Mouse (Mus musculus) cerebellum, adult 11 months (tissue): ENCODE measurements around the gene Tmem175.

ENCODE experiments used
- DNase-seq: peaks from one replicate; pipeline ENCODE4 v3.0.0; 2022

Gene Tmem175

DNA sequence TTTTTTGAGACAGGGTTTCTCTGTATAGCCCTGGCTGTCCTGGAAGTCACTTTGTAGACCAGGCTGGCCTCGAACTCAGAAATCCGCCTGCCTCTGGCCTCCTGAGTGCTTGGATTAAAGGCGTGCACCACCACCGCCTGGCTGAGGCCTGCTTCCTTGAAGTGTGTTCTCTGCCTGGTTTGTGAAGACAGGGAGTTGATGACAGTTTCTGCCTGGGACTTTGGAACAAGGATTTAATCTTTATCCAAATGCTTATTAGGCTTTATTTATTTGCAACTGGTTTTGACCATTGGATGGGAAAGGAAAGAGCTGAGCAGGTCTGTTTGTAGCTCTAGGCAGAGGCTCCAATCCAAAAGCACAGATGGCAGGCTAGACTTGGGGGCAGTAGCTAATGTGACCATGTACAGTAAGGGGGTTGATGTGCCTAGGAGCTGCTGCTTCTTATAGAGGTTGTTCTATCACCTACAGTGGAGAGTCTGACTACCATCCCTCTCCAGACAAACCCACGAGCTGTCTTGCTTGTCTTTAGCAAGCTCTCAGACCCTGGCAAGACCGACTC, 48.8 kb downstream of the Tmem175 start:
- no peak for DNase-seq

DNA sequence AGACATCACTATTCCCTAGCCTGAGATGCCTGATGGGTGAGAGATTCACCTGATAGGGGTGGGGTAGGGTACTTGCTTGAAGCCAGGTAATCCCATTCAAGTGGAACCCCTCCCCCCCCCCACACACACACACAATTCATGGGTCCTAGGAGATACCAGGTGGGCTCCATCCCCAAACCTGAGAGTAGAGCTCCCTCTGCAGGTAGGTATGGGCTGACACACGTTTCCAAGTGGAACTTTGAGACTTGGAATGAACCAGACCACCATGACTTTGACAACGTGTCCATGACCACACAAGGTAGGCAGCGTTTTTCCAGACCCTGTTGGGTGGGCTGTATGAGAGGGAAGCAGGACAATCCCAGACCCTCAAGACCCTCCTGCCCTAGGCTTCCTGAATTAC, 50.3 kb downstream of the Tmem175 start:
- no peak for DNase-seq

DNA sequence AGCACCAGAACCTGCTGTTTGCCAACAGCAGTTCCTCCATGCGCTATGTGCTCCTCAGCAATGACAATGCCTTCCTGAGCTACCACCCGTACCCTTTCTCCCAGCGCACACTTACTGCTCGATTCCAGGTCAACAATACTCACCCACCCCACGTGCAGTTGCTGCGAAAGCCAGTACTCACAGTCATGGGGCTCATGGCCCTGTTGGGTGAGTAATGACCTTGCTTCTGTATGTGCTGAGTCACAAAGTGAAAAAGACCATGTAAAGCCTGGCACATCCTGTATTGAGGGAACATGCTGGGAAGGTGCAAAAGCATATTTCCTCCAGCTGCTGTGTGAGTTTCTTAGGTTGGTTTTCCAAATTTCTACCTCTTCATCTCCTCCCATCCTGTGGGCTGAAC, 51.3 kb downstream of the Tmem175 start:
- DNase-seq, result no peak

DNA sequence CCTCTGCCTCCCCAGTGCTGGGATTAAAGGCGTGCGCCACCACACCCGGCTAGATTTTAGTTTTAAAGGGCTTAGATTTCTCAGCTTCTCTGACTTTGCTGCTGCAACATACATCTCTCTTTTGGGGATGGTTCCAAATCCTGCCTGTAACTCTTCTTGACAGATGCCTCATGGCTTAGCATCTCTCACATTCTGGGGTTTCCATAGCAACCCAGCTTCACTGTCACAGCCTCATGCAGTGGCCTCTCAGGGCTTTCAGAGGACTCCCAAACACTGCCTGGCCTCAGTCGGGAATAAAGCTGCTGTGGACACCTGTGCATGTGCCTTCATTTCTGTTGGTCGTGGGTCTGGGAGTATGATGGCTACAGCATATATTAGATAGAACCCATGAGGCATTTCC, 59.5 kb downstream of the Tmem175 start:
- no peak for DNase-seq

DNA sequence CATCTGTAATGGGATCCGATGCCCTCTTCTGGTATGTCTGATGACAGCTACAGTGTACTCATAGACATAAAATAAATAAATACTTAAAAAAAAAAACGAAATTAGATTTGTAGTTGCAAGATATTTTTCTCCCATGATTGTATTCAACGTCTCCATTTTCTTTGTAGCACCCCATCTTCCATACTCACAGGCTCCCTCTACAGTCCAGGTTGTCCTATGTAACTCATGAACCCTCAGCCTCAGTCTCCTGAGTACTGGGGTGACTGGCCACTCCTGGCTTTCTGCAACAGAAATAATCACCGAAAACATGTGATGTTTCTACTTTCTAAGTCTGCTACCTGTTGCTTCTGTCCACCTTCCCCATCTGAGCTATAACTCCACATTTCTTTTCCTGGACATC, 61.6 kb downstream of the Tmem175 start:
- no peak for DNase-seq

DNA sequence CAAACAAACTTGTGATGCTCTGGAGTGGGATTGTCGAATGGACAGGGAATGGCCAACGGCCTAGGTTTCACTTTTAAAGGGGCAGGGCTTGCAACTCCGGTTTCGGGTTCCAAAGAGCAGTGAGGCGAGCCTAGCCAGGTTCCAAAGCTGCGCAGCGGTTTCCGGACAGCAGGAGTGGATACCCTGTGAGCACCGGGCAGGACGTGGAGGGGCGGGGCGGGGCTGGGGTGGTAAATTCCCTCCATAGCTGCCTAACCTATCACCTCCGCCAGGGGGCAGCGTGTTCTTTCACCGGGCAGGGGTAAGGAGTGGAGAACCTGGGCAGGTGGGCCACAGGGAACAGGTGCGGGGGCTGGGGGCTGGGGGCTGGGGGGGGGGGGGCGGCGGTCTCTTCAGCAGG, 62.7 kb downstream of the Tmem175 start, which contains the start of gene Fgfrl1:
TSS of gene Fgfrl1 (plus strand) at position 112 of the 400 bp plus-strand sequence.
- no peak for DNase-seq

DNA sequence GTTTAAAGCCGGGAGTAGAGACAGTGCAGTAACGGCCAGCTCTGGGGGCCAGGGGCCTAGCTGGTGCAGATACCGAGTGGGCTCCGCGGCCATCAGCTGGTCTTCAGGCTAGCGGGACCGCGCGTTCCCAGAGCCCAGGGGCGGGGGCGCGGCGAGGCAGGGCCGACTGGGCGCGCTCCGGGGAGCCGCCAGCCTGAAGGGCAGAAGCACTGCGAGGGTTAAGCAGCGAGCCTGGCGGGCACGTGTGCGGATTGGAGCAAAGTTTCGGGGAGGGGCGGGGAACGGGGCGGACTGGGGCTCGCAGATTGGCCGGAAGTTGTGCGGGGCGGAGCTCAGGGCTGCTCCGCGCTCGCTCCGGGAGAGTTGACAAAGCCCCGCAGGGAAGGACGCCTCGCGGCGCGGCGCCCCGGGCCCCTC, 64.3 kb downstream of the Tmem175 start:
- DNase-seq, result no peak

DNA sequence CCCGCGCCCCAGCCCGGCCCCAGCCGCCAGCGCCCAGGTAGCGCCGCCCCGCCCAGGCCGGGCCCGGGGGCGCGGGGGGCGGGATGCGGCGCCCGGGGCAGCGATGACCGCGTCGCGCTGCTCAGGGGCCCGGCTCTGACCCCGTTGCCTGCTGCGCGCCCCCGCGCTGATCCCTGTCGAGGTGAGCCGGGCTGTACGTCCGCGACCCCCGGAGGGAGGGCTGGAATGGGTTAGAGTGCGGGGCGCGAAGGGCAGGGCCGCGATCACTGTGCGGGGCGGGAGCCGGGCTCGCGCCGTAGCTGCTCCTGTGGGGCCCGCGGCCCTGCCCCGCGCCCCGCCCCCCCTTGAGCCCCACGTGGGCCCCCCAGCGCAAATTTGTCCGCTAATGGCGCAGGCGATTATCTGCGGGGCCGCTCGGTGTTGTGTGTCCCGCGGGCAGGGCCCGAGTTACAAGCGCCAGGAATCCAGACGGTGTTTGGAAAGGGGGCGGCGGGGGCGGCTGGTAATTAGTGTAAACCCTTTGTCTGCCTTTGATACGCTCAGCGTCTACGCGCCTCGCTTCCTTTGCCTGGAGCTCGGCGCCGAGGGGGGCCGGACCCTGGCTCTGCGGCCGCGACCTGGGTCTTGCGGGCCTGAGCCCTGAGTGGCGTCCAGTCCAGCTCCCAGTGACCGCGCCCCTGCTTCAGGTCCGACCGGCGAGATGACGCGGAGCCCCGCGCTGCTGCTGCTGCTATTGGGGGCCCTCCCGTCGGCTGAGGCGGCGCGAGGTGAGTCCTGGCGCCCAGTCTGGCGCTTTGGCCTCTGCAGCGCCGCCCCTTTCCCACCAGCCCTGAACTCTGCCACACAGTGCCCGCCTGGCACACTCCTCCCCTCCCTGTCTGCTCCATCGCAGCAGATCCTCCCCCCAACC, 65.0 kb downstream of the Tmem175 start:
- DNase-seq, result no peak

DNA sequence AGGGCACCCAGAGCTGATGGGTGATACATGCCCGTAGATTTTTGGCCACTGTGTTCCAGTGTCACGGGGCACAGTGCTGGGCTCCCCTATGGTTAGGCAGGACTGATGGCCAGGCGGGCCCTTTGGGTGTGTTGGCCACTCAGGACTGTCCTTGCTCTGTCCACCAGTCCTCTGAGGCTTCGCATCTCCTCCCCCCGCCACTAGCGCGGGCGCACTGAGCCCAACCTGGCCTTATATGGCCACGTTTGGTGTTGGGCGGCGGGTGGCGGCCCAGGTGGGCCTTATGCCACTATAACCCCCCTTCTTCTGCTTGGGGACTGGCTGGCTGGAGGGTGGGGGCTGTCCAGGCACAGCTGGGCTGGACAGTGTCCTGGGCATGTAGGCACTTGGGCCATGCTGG, 66.3 kb downstream of the Tmem175 start:
- no peak for DNase-seq

DNA sequence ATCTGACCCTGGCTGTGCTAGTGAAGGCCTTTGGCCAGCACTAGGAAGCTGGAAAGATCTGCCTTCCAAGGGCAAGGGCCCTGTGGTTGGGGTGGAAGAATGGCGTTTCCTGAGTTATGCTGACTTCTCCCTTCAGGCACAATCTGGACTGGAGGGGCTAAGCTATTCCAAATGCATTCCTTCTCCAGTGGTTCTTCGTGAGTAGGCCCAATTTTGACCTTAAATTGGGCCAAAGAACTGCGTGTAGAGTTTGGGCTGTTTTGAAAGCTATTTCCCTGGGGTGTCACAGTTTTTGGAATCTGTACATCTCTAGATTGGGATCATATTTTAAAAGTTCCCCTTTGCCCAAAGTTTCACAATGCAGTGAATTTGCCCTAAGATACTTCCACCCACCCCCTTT, 67.0 kb downstream of the Tmem175 start:
- no peak for DNase-seq

DNA sequence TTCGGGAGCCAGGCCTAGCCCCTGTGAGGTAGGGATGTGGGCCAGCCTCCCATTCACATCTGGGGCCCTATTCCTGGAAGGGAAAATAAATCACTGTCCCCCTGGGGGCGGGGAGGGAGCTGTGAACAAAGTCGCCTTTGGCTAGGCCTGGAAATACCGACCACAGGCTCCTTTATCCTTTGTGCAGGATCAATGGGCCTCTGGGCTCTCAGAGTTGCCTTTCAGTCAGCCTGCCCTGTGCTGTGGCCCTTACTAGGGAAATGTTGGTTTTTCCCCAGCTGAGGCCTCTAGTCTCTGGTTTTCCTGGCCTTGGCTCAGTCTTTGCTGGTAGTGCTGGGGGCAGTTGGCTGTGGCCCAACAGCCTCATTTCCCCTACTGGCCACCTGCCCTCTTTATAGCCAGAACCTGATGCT, 67.8 kb downstream of the Tmem175 start:
- no peak for DNase-seq
